In genomic region chr1:135265834-135266233, GRCm38 (mm10) we compare ENCODE assay signal across 18 mouse cellular contexts. TPM values are rescaled to one million over a fixed set of nuclear protein-coding genes. Genes with fewer than 3 reads are reported as not detected.
A peak's percentile ranks its signal among the peaks of the same experiment; 100 is the strongest.
DNase-seq lines count a peak whose midpoint lies in the region; ATAC-seq and TF ChIP-seq lines count a peak whose summit lies in the region.
"Had no signal": no experiment of that assay in that cellular context is flagged by ENCODE, and none has a peak within 500 bp of the region (broad histone marks: within the 10 kb centered on the region; RNA-seq: fewer than 3 reads in every experiment).

No protein-coding gene starts in this region.

- in situ Hi-C loops in CH12.LX (cut with MboI; ENCODE audit: low pct_ligation_motif_present, low pct_unique_long_range_greater_than_20kb, low sequenced_read_pairs), result no loop called here

- H3K27ac ChIP-seq in kidney, embryonic 14.5 days (ENCODE audit: low read depth, low read length), result no peak overlapping the region
- peak overlapping the region; percentile 26 for H3K27ac ChIP-seq in CH12.LX (ENCODE audit: insufficient read depth, low read depth)
- peak overlapping the region; percentile 60; the same call in 1 of the 2 replicates for H3K27ac ChIP-seq in intestine, embryonic 14.5 days (ENCODE audit: low read depth)
- H3K27ac ChIP-seq in forebrain, embryonic 10.5 days, result no peak overlapping the region
- H3K27ac ChIP-seq in embryonic facial prominence, embryonic 10.5 days (replicated peaks), result no peak overlapping the region
- H3K27ac ChIP-seq: heart, embryonic 13.5 days; hindbrain, embryonic 10.5 days; limb, embryonic 12.5 days; lung, embryonic 15.5 days; midbrain, embryonic 10.5 days had no signal

- H3K4me3 ChIP-seq in kidney, embryonic 14.5 days (ENCODE audit: low read length), result no peak overlapping the region
- no peak overlapping the region for H3K4me3 ChIP-seq in CH12.LX (replicated peaks in 1 of 3; ENCODE audit: low read depth in 2 of 3, low read length in 2 of 3, poor library complexity in 1 of 3)
- H3K4me3 ChIP-seq in intestine, embryonic 14.5 days (ENCODE audit: low read depth, low read length), result no peak overlapping the region
- no peak overlapping the region for H3K4me3 ChIP-seq in forebrain, embryonic 10.5 days
- no peak overlapping the region for H3K4me3 ChIP-seq in embryonic facial prominence, embryonic 10.5 days
- H3K4me3 ChIP-seq: erythroblast, embryonic 14.5 days; heart, embryonic 13.5 days; hindbrain, embryonic 10.5 days; limb, embryonic 12.5 days; lung, embryonic 15.5 days; midbrain, embryonic 10.5 days had no signal

- H3K79me2 ChIP-seq in CH12.LX (replicated peaks; ENCODE audit: control insufficient read depth, extremely low read depth, insufficient read depth, poor library complexity, severe bottlenecking), result no peaks in the 10 kb centered on the region

- no peak for ATAC-seq in kidney, embryonic 14.5 days (ENCODE audit: low FRiP score, low TSS enrichment)
- ATAC-seq in intestine, embryonic 14.5 days (replicated peaks; ENCODE audit: low FRiP score, low TSS enrichment, low read depth), result peak; percentile 31; the same call in 1 of the 2 replicates
- peak; percentile 65 for ATAC-seq in monocyte, adult 5-6 weeks (replicated peaks; ENCODE audit: insufficient number of reproducible peaks, low FRiP score, low TSS enrichment, poor library complexity, severe bottlenecking)
- ATAC-seq in erythroblast, adult 5-6 weeks (replicated peaks; ENCODE audit: low FRiP score, poor library complexity, severe bottlenecking), result no peak

- DNase-seq in kidney, adult 11 months, result peak; percentile 61
- DNase-seq in CH12.LX (ENCODE audit: extremely low read depth), result peak; percentile 85
- DNase-seq in intestine, embryonic 14.5 days (ENCODE audit: low spot score), result no peak
- no peak for DNase-seq in forebrain, embryonic 10.5 days (ENCODE audit: extremely low spot score, low spot score)
- no peak for DNase-seq in embryonic facial prominence, embryonic 10.5 days (ENCODE audit: low spot score)
- DNase-seq: cerebellum, adult 18-20 months; embryo, embryonic 11 days; layer of hippocampus, postnatal 36 days; thymus, postnatal 25 days had no signal

- no peaks in the 10 kb centered on the region for H3K4me1 ChIP-seq in kidney, embryonic 14.5 days (ENCODE audit: control insufficient read depth, insufficient read depth, low read length)
- peaks cover 17 to 46% of the 10 kb centered on the region in 2 experiments; a peak in 3 of 4 replicates for H3K4me1 ChIP-seq in CH12.LX (ENCODE audit: control insufficient read depth in 1 of 2, insufficient read depth in 2 of 2)
- H3K4me1 ChIP-seq in intestine, embryonic 14.5 days (replicated peaks; ENCODE audit: control insufficient read depth, insufficient read depth, low read length), result no peaks in the 10 kb centered on the region
- no peaks in the 10 kb centered on the region for H3K4me1 ChIP-seq in forebrain, embryonic 10.5 days
- H3K4me1 ChIP-seq in embryonic facial prominence, embryonic 10.5 days, result no peaks in the 10 kb centered on the region
- H3K4me1 ChIP-seq: hindbrain, embryonic 10.5 days; limb, embryonic 12.5 days; lung, embryonic 15.5 days; midbrain, embryonic 10.5 days had no signal

- dilution Hi-C loops in CH12.LX (cut with MboI; ENCODE audit: extremely low pct_ligation_motif_present, extremely low pct_unique_long_range_greater_than_20kb, low sequenced_read_pairs), result no loop called here

- no peaks in the 10 kb centered on the region for H3K27me3 ChIP-seq in kidney, embryonic 14.5 days (ENCODE audit: control insufficient read depth, insufficient read depth, low read length)
- no peaks in the 10 kb centered on the region for H3K27me3 ChIP-seq in CH12.LX (replicated peaks)
- no peaks in the 10 kb centered on the region for H3K27me3 ChIP-seq in intestine, embryonic 14.5 days (replicated peaks; ENCODE audit: control insufficient read depth, insufficient read depth, low read length)
- H3K27me3 ChIP-seq in forebrain, embryonic 10.5 days (ENCODE audit: poor library complexity, severe bottlenecking), result no peaks in the 10 kb centered on the region
- no peaks in the 10 kb centered on the region for H3K27me3 ChIP-seq in embryonic facial prominence, embryonic 10.5 days (replicated peaks; ENCODE audit: low read depth, poor library complexity, severe bottlenecking)
- H3K27me3 ChIP-seq: heart, embryonic 13.5 days; limb, embryonic 12.5 days; lung, embryonic 15.5 days had no signal

- WGBS in kidney, embryonic 14.5 days, result 84% methylated on average over 5 of the region's 5 CpGs
- 63% methylated on average over 5 of the region's 5 CpGs for WGBS in intestine, embryonic 14.5 days
- 85% methylated on average over 5 of the region's 5 CpGs for WGBS in forebrain, embryonic 10.5 days
- WGBS in embryonic facial prominence, embryonic 10.5 days, result 86% methylated on average over 5 of the region's 5 CpGs

- H3K36me3 ChIP-seq in kidney, embryonic 14.5 days (ENCODE audit: control insufficient read depth, insufficient read depth, low read length), result peaks cover 30% of the 10 kb centered on the region; the same call in 1 of the 2 replicates
- H3K36me3 ChIP-seq in CH12.LX (replicated peaks in 1 of 2; ENCODE audit: control insufficient read depth in 1 of 2, insufficient read depth in 1 of 2, low read length in 1 of 2), result peaks cover 48 to 91% of the 10 kb centered on the region in 2 experiments
- peaks cover 71% of the 10 kb centered on the region for H3K36me3 ChIP-seq in intestine, embryonic 14.5 days (ENCODE audit: control insufficient read depth, insufficient read depth, low read length)
- peaks cover 91% of the 10 kb centered on the region for H3K36me3 ChIP-seq in forebrain, embryonic 10.5 days (replicated peaks)
- H3K36me3 ChIP-seq in embryonic facial prominence, embryonic 10.5 days (replicated peaks), result peaks cover 87% of the 10 kb centered on the region

- TF ChIP-seq CTCF in CH12.LX (conservative IDR thresholded peaks at IDR 0.05 in 1 of 2, IDR thresholded peaks at IDR 0.05 in 1 of 2; ENCODE audit: low read depth in 2 of 2, low read length in 2 of 2), result no peak

- no peaks in the 10 kb centered on the region for H3K9me3 ChIP-seq in kidney, embryonic 14.5 days (ENCODE audit: control insufficient read depth, low read length)
- no peaks in the 10 kb centered on the region for H3K9me3 ChIP-seq in CH12.LX (replicated peaks; ENCODE audit: low read length)
- H3K9me3 ChIP-seq in intestine, embryonic 14.5 days (ENCODE audit: control insufficient read depth, low read length), result no peaks in the 10 kb centered on the region
- no peaks in the 10 kb centered on the region for H3K9me3 ChIP-seq in forebrain, embryonic 10.5 days
- H3K9me3 ChIP-seq in embryonic facial prominence, embryonic 10.5 days, result no peaks in the 10 kb centered on the region
- H3K9me3 ChIP-seq: heart, embryonic 13.5 days; hindbrain, embryonic 10.5 days; limb, embryonic 12.5 days; lung, embryonic 15.5 days; midbrain, embryonic 10.5 days had no signal

- no peak overlapping the region for H3K4me2 ChIP-seq in kidney, embryonic 14.5 days (replicated peaks; ENCODE audit: low read depth, low read length)
- H3K4me2 ChIP-seq in CH12.LX (ENCODE audit: insufficient read depth, low read depth, poor library complexity, severe bottlenecking), result no peak overlapping the region
- no peak overlapping the region for H3K4me2 ChIP-seq in intestine, embryonic 14.5 days (ENCODE audit: low read length)
- H3K4me2 ChIP-seq: heart, embryonic 13.5 days; limb, embryonic 12.5 days; lung, embryonic 15.5 days had no signal

- TF ChIP-seq POLR2A in CH12.LX (IDR thresholded peaks at IDR 0.05; ENCODE audit: low read depth, low read length), result no peak

- 0 out of 2 replicates have a peak, but pooled peaks have one; percentile 22 for TF ChIP-seq EP300 in CH12.LX (IDR thresholded peaks at IDR 0.05; ENCODE audit: low read length)

- no peak for TF ChIP-seq RAD21 in CH12.LX (IDR thresholded peaks at IDR 0.05; ENCODE audit: low read depth, low read length)

- H3K9ac ChIP-seq in kidney, embryonic 14.5 days (ENCODE audit: low read depth, low read length), result no peak overlapping the region
- 0 out of 2 replicates have a peak overlapping the region, but pooled peaks have one; percentile 25 for H3K9ac ChIP-seq in CH12.LX (ENCODE audit: insufficient read depth, low read depth)
- no peak overlapping the region for H3K9ac ChIP-seq in intestine, embryonic 14.5 days (ENCODE audit: low read length)
- H3K9ac ChIP-seq: heart, embryonic 13.5 days; limb, embryonic 12.5 days; lung, embryonic 15.5 days had no signal

RNA-seq across cellular contexts. Expression of gene Elf3, which starts 7.5 kb away (rescaled TPM):
- polyA plus RNA-seq in kidney, embryonic 14.5 days (2014; fragmentation: Nextera tagmentation; extraction: Ambion mirVana), result 22.4 and 26.8 TPM in 2 replicates
- total RNA-seq in CH12.LX (2012; rRNA removed), result 26.0 and 28.6 TPM in 2 replicates
- 13.1 and 14.6 TPM in 2 replicates for total RNA-seq in CH12.LX (2014; rRNA removed)
- 46.9 and 52.1 TPM in 2 replicates for polyA plus RNA-seq in CH12.LX (2012; ENCODE audit: insufficient read length, low read depth)
- polyA plus RNA-seq in intestine, embryonic 14.5 days (2014; fragmentation: Nextera tagmentation; extraction: Ambion mirVana), result 160 and 169 TPM in 2 replicates
- total RNA-seq in monocyte, adult 5-6 weeks (2017), result 0.19 TPM in 1 of 3 replicates, not detected in the others
- 3.3 and 4.0 TPM in 2 replicates for polyA plus RNA-seq in forebrain, embryonic 10.5 days (2016; fragmentation: Nextera tagmentation; extraction: Ambion mirVana)
- polyA plus RNA-seq in embryonic facial prominence, embryonic 10.5 days (2016; fragmentation: Nextera tagmentation; extraction: Ambion mirVana), result 6.3 and 6.4 TPM in 2 replicates
- total RNA-seq in erythroblast, adult 5-6 weeks (2015; ENCODE audit: low replicate concordance), result not detected in 2 replicates
- not detected in 2 replicates for total RNA-seq in erythroblast, adult 5-6 weeks (2017; ENCODE audit: low replicate concordance)
- total RNA-seq: layer of hippocampus, postnatal 36 days had no signal
- polyA plus RNA-seq: erythroblast, embryonic 14.5 days had no signal

RNA-seq across cellular contexts. Expression of gene Rnpep, which starts 18.1 kb away (rescaled TPM):
- polyA plus RNA-seq in kidney, embryonic 14.5 days (2014; fragmentation: Nextera tagmentation; extraction: Ambion mirVana), result 66.6 and 86.8 TPM in 2 replicates
- total RNA-seq in CH12.LX (2012; rRNA removed), result 72.6 and 78.7 TPM in 2 replicates
- total RNA-seq in CH12.LX (2014; rRNA removed), result 73.8 and 77.1 TPM in 2 replicates
- 118 and 123 TPM in 2 replicates for polyA plus RNA-seq in CH12.LX (2012; ENCODE audit: insufficient read length, low read depth)
- polyA plus RNA-seq in intestine, embryonic 14.5 days (2014; fragmentation: Nextera tagmentation; extraction: Ambion mirVana), result 129 and 132 TPM in 2 replicates
- total RNA-seq in monocyte, adult 5-6 weeks (2017), result 66.6 to 85.9 TPM (median 71.4 TPM) in 3 replicates
- 92.3 and 94.5 TPM in 2 replicates for polyA plus RNA-seq in forebrain, embryonic 10.5 days (2016; fragmentation: Nextera tagmentation; extraction: Ambion mirVana)
- 97.1 and 100 TPM in 2 replicates for polyA plus RNA-seq in embryonic facial prominence, embryonic 10.5 days (2016; fragmentation: Nextera tagmentation; extraction: Ambion mirVana)
- 19.4 and 26.9 TPM in 2 replicates for total RNA-seq in erythroblast, adult 5-6 weeks (2015; ENCODE audit: low replicate concordance)
- 15.3 and 18.6 TPM in 2 replicates for total RNA-seq in erythroblast, adult 5-6 weeks (2017; ENCODE audit: low replicate concordance)

RNA-seq across cellular contexts. Expression of gene Timm17a, which starts 47.7 kb away (rescaled TPM):
- 213 and 232 TPM in 2 replicates for polyA plus RNA-seq in kidney, embryonic 14.5 days (2014; fragmentation: Nextera tagmentation; extraction: Ambion mirVana)
- total RNA-seq in CH12.LX (2012; rRNA removed) (126 and 180 TPM in 2 replicates), CH12.LX (2014; rRNA removed) (238 and 272 TPM in 2 replicates)
- 341 and 372 TPM in 2 replicates for polyA plus RNA-seq in CH12.LX (2012; ENCODE audit: insufficient read length, low read depth)
- 229 and 234 TPM in 2 replicates for polyA plus RNA-seq in intestine, embryonic 14.5 days (2014; fragmentation: Nextera tagmentation; extraction: Ambion mirVana)
- 11.7 to 18.5 TPM (median 16.7 TPM) in 3 replicates for total RNA-seq in monocyte, adult 5-6 weeks (2017)
- 197 TPM in 2 replicates for polyA plus RNA-seq in forebrain, embryonic 10.5 days (2016; fragmentation: Nextera tagmentation; extraction: Ambion mirVana)
- 213 and 215 TPM in 2 replicates for polyA plus RNA-seq in embryonic facial prominence, embryonic 10.5 days (2016; fragmentation: Nextera tagmentation; extraction: Ambion mirVana)
- total RNA-seq in erythroblast, adult 5-6 weeks (2015; ENCODE audit: low replicate concordance), result 15.8 and 34.1 TPM in 2 replicates
- total RNA-seq in erythroblast, adult 5-6 weeks (2017; ENCODE audit: low replicate concordance), result 3.3 TPM in 2 replicates

RNA-seq across cellular contexts. Expression of gene Lmod1, which starts 58.8 kb away (rescaled TPM):
- polyA plus RNA-seq in kidney, embryonic 14.5 days (2014; fragmentation: Nextera tagmentation; extraction: Ambion mirVana), result 0.27 and 0.55 TPM in 2 replicates
- total RNA-seq in CH12.LX (2012; rRNA removed), result not detected in 2 replicates
- total RNA-seq in CH12.LX (2014; rRNA removed), result not detected in 2 replicates
- not detected in 2 replicates for polyA plus RNA-seq in CH12.LX (2012; ENCODE audit: insufficient read length, low read depth)
- 10.1 and 11.0 TPM in 2 replicates for polyA plus RNA-seq in intestine, embryonic 14.5 days (2014; fragmentation: Nextera tagmentation; extraction: Ambion mirVana)
- not detected in 3 replicates for total RNA-seq in monocyte, adult 5-6 weeks (2017)
- polyA plus RNA-seq in forebrain, embryonic 10.5 days (2016; fragmentation: Nextera tagmentation; extraction: Ambion mirVana), result 0.36 and 0.41 TPM in 2 replicates
- 0.31 and 0.33 TPM in 2 replicates for polyA plus RNA-seq in embryonic facial prominence, embryonic 10.5 days (2016; fragmentation: Nextera tagmentation; extraction: Ambion mirVana)
- total RNA-seq in erythroblast, adult 5-6 weeks (2015; ENCODE audit: low replicate concordance), result not detected in 2 replicates
- total RNA-seq in erythroblast, adult 5-6 weeks (2017; ENCODE audit: low replicate concordance), result not detected in 2 replicates
- polyA plus RNA-seq: erythroblast, embryonic 14.5 days had no signal

Comparison
In these comparisons a context has a peak if more than half of its experiments do, and no peak if none do; other contexts are left out.
1. DNase-seq: peak in kidney, adult 11 months (single experiment) and CH12.LX (single experiment); none in intestine, embryonic 14.5 days (single experiment), forebrain, embryonic 10.5 days (single experiment) and embryonic facial prominence, embryonic 10.5 days (single experiment).
2. ATAC-seq: peak in intestine, embryonic 14.5 days (single experiment) and monocyte, adult 5-6 weeks (single experiment); none in kidney, embryonic 14.5 days (single experiment) and erythroblast, adult 5-6 weeks (single experiment).
3. H3K27ac ChIP-seq: peak in CH12.LX (single experiment) and intestine, embryonic 14.5 days (single experiment); none in kidney, embryonic 14.5 days (single experiment), forebrain, embryonic 10.5 days (single experiment) and embryonic facial prominence, embryonic 10.5 days (single experiment).